Mouse (Mus musculus) megakaryocyte-erythroid progenitor cell, adult 5 weeks (primary cell): ENCODE results near the gene Cryaa. TPM values are rescaled to one million over a fixed set of nuclear protein-coding genes. Genes with fewer than 3 reads are reported as not detected.

ENCODE experiments used
- polyA plus RNA-seq: library from polyadenylated mRNA; stranded (reverse); fragments of >175 nt; gene quantifications from 2 replicates; pipeline ENCODE4 v1.2.3, GENCODE M21; 2012

Gene Cryaa
- polyA plus RNA-seq = not detected in 2 replicates

GRCm38 (mm10) chr17:31677507-31677906 is at the start of gene Cryaa:
TSS of gene Cryaa (plus strand) at chr17:31677807.

GRCm38 (mm10) chr17:31636942-31637811 is 40.4 kb upstream of the Cryaa start, which contains the start of gene Cbs:
TSS of gene Cbs (minus strand) at chr17:31637238.

GRCm38 (mm10) chr17:31658468-31659185 is 19.0 kb upstream of the Cryaa start, which contains the start of gene U2af1:
TSS of gene U2af1 (minus strand) at chr17:31658892.

Other genes starting within 250 kb of the Cryaa start
- gene Wdr4, start 157.8 kb upstream of the Cryaa start, polyA plus RNA-seq = 39.2 and 46.4 TPM in 2 replicates
- gene Ndufv3, start 157.7 kb upstream of the Cryaa start, polyA plus RNA-seq = 281 and 307 TPM in 2 replicates
- 6.5 and 6.6 TPM in 2 replicates for gene Pknox1, start 113.1 kb upstream of the Cryaa start, polyA plus RNA-seq
- 0.64 and 0.66 TPM in 2 replicates for gene Cbs, start 40.6 kb upstream of the Cryaa start, polyA plus RNA-seq
- gene U2af1, start 18.9 kb upstream of the Cryaa start, polyA plus RNA-seq = 103 and 139 TPM in 2 replicates
- 158 and 191 TPM in 2 replicates for gene Sik1, start 178.0 kb downstream of the Cryaa start, polyA plus RNA-seq